Mouse (Mus musculus) T-helper 1 cell (primary cell): Measurements from ENCODE around the gene Lypla2.

Source experiments
- in situ Hi-C: fragments of 300-600 bp; cut with MboI, MseI; formaldehyde crosslinking; loops from one replicate; pipeline ENCODE4 v1.15.1; 2025; ENCODE audit warnings: high pct_unique_total_duplicates

The Lypla2 gene

DNA sequence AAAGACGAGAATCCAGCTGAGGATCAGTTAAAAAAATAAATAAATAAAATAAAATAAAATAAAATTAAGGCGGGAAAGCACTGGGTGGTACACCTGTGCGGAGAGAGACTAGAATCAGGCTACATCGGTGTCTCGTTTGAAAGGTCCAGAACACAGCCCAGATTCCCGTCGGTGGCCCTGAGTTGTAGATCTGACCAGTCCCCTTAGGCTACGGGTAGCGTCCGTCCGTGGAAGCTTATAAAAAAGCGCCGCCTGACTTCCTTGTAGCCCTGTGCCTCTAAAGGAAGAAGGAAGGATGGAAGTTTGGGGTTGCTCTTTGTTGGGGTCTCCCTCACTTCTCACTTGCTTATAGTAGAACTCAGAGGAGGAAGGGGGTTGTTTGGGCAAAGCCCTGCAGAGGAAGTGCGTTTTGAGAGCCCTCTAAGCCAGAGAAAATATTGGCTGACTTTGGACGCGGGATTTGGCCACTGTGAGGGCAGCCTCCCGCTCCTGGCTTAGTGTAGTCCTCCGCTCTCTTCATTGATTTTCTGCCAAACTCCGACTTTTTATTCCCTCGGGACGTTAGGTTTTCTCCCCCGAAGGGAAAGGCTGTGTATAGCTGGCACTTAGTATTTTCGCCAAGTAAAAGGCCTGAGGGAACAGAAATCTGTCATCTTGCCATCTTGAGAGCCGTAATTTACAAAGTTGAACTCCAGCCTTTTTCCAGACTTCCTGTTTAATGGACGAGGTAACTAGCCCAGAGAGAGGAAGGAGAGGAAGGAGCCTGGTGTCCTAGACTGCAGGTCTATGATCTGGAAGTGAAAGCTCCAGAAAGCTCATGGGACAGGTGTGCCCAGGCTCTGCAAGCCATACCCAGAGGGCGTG lies 50.9 kb downstream of the Lypla2 start:
- in situ Hi-C loops: no loop called here

GRCm38 (mm10) chr4:135920304-135921241 lies 51.9 kb downstream of the Lypla2 start, which contains the start of gene Fuca1:
Gene Fuca1, plus strand, starts transcription at chr4:135920735.
- in situ Hi-C loops: no loop called here

DNA sequence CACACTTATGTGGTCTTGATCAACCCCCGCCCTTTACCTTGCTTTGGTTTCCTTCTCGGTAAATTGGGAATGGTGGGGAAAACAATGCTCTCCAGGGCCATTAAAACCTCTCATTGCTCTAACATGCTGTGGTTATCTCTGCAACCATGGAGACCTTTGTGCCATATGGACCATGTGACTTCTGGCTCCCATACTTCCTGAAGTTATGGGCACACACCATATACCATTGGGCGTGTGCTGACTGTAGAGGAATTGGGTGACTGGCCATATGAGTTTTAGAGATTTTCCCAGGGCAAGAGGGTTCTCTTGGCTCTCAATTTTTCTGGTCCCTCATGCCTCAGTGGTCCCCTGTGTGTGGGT lies 53.2 kb downstream of the Lypla2 start:
- in situ Hi-C loops: no loop called here

- in situ Hi-C loops: no loop called here
Measured at GRCm38 (mm10) chr4:135918635-135919279, 53.7 kb downstream of the Lypla2 start.
